Mouse (Mus musculus): Measurements from ENCODE around the gene Gtdc1. TPM values are rescaled to one million over a fixed set of nuclear protein-coding genes. Genes with fewer than 3 reads are reported as not detected.

Gene Gtdc1
- 58.0 and 72.0 TPM in 2 replicates for total RNA-seq (2017)

DNA sequence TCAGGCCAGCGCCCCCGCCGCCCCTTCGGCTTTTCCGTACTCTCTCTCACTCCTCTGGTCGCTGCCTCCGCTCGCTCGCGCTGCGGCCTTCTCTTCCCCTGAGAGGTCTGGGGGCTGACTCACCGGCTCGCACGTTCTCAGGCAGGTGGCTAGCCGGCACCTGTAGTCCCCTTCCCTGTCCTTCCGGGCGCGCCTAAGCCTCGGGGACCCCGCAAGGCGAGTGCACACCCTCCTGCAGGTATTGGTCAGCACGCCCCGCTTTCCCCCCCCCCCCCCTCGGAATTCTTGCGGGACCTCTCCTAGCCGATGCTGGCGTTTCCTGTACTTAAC lies at the start of gene Gtdc1:
Gene Gtdc1, minus strand, starts transcription at position 176 of the 330 bp plus-strand sequence.
- no peak for ATAC-seq (ENCODE audit: extremely low read depth, insufficient number of reproducible peaks, low FRiP score, poor library complexity, severe bottlenecking)

DNA sequence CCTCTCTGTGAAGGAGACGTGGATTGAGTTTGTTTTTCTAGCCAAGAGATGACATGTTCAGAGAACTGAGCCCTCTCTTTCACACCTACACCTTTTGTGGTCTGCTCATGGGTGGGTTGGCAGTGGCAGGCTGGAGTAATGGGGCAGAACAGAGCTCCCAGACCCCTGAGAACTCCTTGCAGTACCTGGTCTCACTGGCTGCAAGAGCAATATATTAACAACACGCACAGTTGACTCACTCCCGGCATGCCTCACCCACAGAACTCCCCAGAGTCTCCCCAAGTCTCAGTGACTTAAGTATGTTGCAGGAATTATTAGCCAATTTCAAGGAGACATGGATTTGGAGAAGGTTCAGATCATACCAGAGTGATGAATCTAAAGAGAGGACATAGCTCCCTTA lies 49.6 kb upstream of the Gtdc1 start:
- no peak for ATAC-seq (ENCODE audit: extremely low read depth, insufficient number of reproducible peaks, low FRiP score, poor library complexity, severe bottlenecking)

DNA sequence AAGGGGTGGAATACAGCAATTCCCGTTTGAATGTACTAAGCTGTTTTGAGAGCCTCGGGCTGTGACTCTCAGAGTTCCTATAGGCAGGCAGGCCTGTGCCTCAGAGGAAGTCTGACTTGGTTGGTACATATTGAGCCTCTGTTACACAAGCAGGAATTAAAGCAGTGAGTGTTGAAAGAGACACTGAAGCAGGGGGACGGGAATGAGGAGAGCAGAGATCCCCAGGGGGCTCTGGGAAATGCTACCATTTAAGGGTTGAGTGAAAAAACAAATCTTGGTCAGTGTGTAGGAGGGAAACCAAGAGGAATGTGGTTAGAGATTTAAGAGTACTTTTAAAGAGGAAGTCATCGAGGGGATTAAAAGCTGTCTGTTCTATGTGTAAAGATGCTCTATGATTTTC lies 49.0 kb upstream of the Gtdc1 start:
- ATAC-seq (ENCODE audit: extremely low read depth, insufficient number of reproducible peaks, low FRiP score, poor library complexity, severe bottlenecking), result peak; percentile 64

DNA sequence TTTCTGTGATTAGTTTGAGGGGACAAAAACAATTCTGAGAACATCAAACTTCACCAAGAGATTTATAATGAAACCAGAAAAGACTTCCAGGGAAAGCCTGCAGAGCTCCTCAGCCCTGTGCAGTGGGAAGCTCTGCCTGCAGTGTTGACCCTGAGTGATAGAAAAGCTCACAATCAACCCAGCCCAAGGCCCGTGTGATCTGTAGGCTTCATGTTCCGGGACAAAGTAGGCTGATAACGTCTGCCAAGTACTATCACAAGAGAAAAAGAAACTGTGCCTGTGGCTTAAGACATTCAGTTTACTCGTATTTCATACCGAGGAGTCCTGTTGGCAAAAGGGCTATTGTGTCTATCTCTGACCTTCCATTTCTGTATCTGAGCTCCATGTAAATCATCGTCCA lies 46.4 kb upstream of the Gtdc1 start:
- no peak for ATAC-seq (ENCODE audit: extremely low read depth, insufficient number of reproducible peaks, low FRiP score, poor library complexity, severe bottlenecking)

DNA sequence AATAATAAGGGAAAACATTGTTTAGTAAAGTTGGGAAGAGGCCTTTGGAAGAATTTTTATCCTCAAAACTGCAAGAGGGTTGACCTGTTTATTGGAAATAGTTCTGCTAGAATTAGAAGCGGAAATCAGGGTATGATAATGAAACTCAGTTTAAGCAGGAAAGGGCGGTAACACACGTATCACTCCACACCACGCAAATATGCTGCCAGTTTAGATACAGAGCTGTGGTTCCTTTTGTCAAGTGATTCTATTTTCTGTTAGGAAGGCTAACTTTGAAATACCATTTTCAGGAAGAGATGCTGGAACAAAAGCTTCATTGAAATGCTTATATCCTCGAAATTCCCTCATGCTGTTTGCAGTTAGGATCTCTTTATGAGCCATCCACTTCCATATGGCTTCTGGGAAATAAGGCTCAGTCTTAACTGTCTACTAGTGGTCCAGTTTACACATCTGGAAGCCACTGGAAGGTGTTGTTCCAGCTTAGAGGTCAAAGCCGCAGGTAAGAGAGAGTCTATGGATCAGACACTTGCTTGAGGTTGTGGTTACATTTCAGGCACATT lies 42.7 kb upstream of the Gtdc1 start:
- ATAC-seq (ENCODE audit: extremely low read depth, insufficient number of reproducible peaks, low FRiP score, poor library complexity, severe bottlenecking), result no peak

DNA sequence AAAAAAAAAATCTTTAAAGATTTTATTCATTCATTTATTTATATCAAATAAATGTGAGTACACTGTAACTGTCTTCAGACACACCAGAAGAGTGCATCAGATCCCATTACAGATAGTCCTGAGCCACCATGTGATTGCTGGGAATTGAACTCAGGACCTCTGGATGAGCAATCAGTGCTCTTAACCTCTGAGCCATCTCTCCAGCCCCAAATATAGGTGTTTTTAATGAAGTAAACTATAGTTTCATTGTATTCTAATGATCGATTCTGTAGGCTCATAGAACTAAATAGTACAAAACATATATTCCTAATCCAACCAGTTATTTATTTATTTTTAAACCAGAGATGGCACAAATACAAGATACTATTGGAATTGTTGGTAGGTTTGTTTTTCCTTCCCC lies 42.2 kb upstream of the Gtdc1 start:
- ATAC-seq (ENCODE audit: extremely low read depth, insufficient number of reproducible peaks, low FRiP score, poor library complexity, severe bottlenecking), result no peak

DNA sequence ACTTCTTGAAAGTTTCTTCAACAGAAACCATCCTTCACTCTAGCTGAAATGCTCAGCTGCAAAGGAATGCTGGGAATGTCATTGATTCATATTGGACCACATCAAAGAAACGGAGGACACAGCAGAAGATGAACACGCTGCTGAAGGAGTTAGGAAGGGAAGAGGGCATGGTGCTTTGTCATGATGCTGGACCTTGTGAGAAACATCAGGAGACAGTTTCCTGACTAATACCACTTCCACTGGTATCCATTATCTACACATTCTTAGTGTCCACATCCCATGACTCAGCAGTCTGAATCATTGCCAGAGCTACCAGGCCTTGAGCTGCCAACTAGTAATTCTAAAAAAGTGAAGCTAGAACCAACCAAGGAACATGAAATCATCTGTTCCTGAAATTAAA lies 41.8 kb upstream of the Gtdc1 start:
- no peak for ATAC-seq (ENCODE audit: extremely low read depth, insufficient number of reproducible peaks, low FRiP score, poor library complexity, severe bottlenecking)

DNA sequence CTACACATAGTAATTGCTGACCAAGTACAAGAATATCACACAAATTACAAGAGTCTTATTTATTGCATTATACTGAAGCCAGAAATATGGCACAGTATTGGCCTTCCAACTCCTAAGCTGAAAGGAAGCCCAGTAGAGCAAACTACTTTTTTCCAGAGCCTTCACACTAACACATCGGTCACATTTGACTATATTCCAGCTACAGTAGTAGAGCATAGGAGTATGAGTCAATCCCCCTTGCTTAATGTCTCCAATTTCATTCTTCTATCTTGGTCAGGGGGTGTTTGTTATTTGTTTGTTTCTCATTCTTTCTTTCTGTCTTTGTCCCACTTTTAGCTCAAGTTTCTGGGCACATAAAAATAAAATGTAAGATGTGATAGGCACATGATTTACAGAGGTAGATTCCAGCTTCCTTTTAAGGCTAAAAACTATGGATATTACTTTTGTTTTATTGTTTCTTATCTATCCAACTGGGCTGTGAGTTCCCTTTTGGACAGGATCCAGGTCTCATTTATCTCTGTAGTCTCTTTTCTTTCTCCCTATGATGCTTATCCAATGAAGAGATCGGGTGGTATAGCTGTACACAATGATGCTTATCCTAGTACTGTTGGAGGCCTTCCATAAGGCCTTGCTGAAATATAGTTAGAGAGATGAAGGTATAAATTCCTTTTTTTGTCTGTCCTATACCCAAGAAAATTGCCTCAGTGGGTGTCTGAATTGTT lies 38.5 kb upstream of the Gtdc1 start:
- ATAC-seq (ENCODE audit: extremely low read depth, insufficient number of reproducible peaks, low FRiP score, poor library complexity, severe bottlenecking), result no peak

DNA sequence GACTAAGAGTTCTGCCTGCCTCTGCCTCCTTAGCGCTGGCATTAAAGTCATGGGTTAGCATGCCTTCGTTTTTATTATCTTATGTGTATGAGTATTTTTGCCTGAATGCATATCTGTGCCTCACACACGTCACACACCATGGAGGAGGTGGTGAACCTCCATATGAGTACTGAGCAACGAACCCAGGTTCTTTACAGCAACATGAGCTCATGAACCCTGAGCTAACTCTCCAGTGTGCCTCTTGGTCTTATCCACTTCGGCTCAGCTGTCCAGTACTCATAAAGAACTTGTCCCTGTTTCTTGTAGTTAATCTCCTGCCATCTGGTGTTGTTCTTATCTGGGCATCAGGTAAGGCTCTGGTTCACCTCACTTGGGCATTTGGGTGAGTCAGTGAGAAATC lies 35.2 kb upstream of the Gtdc1 start:
- no peak for ATAC-seq (ENCODE audit: extremely low read depth, insufficient number of reproducible peaks, low FRiP score, poor library complexity, severe bottlenecking)

DNA sequence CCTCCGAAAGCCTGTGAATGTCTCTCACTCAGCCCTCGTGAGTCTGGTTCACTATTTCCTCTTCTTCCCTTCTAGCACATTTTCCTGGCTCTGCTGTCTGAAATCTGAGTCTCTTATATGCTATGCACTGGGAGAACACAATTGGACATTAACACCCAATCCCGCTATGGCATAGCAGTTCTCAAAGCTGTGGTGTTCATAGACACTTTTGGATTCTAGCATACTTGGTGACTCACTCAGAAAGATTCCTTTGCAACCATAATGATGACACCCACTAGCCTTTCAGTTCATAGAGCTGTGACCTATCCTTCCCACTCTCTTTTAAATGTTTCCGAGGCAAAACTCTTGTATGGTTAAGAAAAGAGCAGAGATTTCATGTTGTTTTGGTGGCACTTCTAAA lies 33.7 kb upstream of the Gtdc1 start:
- ATAC-seq (ENCODE audit: extremely low read depth, insufficient number of reproducible peaks, low FRiP score, poor library complexity, severe bottlenecking), result no peak

DNA sequence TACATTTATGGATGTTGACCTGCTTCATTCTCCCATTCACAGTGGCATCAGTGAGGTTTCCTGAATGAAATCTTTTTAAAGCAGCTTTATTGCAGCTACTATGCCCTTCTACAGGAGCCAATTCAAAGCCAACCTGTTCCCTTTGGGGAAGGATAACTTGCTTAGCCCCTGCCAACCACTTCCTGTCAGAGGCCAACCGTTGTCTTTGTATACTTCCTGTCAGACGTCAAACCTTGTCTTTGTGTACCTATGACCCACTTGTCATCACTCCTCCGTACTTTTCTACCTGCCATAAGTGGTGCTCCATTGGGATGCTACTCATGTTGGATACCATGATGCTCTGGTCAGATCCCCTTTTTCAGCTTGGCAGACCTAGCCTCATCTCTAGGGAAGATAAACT lies 33.1 kb upstream of the Gtdc1 start:
- ATAC-seq (ENCODE audit: extremely low read depth, insufficient number of reproducible peaks, low FRiP score, poor library complexity, severe bottlenecking), result peak; percentile 55; the same call in 1 of the 2 replicates

DNA sequence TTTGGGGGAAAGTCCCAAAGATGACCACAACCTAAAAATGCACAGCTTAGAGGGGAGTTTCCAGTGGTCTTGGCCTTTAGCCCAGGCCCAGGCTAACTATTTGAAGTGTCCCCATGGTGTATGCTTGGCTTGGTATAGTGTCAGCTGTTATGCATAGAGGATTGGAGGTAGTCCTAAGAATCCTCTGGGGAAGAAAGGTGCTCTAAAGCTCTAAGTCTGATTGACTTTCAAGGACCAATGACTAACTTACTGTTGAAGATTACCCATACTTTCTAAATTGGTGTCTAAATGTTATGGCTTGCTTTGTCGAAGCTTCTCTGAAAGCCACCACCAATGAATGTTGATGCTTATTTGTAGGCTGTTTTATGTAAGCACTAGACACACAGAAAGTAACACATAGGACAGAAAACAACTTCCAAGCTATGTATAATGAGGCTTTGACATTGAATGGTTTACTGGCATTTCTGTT lies 29.9 kb upstream of the Gtdc1 start:
- ATAC-seq (ENCODE audit: extremely low read depth, insufficient number of reproducible peaks, low FRiP score, poor library complexity, severe bottlenecking), result no peak; the same call in 1 of the 2 replicates

DNA sequence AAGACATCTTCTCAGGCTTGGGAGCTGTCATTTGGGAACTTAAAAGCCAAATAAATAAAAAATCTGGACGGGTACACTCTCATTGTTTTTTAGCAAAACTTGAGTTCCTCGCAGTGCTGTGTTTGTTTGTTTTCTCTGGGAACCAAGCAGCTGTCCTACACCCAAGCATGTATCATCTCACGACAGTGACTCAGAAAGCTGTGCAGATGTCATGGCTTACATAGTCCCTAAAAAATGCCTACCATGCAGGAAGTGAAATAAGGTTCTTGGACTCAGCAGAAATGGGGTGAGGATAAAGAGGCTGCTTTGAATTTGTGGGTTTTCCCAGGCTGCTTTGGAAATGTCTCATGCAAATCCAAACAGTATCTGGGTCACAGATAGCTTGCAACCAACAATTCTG lies 28.8 kb upstream of the Gtdc1 start:
- ATAC-seq (ENCODE audit: extremely low read depth, insufficient number of reproducible peaks, low FRiP score, poor library complexity, severe bottlenecking), result no peak

DNA sequence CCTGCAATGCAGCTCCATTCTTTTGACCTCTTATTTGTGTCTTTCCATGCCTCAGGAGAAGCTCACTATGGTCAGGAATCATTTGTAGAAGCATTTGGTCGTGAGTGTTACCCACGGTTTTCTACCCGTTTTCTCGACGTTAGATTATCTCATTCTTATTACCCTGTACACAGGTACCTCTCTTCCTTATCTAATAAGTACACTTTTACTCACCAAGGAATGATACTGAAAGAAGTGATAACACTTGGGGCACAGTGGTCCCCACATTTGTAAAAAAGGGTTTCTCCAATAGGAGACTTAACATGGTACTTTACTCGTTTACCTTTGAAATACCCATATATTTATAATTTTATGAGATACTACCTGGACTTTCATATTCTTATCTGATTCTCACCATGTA lies 28.0 kb upstream of the Gtdc1 start:
- no peak for ATAC-seq (ENCODE audit: extremely low read depth, insufficient number of reproducible peaks, low FRiP score, poor library complexity, severe bottlenecking)

DNA sequence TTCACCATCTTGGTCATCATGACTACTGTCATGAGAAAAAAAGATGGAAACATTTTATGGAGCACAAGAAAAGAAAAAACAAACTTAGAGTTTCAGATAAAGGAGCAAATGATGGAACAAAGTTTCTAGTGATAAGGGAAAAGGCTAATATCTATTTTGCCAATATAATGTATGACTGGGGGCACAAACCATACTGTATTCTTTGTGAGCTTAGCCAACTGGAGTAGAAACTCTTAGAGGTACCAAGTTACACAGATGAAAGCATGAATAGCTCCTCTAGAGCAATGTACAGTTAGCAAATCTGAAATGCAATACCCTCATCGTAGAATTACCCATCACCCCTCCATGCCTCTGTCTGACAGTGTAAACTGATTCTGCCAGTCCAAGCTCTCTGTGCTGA lies 26.7 kb upstream of the Gtdc1 start:
- no peak for ATAC-seq (ENCODE audit: extremely low read depth, insufficient number of reproducible peaks, low FRiP score, poor library complexity, severe bottlenecking)

DNA sequence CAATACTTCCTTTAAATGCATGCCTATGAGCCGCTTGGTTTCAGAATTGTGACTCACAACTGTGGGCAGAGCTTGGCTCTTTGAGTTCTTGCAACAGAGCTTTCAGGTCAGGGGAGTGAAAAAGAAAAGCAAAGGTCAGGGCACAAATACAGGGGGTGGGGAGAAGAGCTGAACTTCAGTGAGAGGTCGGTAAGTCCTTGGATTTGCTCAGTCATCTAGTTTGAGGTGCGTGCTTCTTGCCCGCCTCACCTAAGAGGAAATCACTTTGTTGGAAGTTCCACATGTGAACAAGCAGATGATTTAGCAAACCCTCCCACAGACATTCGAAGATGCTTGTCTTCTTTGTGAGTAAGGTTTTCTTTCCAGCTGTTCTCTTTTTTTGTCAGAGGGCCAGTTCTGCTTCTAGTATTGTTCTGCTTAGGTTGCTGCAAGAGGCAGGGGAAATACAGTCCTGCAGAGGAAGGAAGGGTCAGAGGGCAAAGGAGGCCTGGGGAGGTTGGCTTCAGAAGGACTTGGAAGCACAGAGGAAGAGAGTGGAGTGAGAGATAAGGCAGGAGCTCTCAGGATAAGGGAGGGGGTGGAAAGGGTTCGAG lies 25.5 kb upstream of the Gtdc1 start:
- peak; percentile 93 for ATAC-seq (ENCODE audit: extremely low read depth, insufficient number of reproducible peaks, low FRiP score, poor library complexity, severe bottlenecking)

DNA sequence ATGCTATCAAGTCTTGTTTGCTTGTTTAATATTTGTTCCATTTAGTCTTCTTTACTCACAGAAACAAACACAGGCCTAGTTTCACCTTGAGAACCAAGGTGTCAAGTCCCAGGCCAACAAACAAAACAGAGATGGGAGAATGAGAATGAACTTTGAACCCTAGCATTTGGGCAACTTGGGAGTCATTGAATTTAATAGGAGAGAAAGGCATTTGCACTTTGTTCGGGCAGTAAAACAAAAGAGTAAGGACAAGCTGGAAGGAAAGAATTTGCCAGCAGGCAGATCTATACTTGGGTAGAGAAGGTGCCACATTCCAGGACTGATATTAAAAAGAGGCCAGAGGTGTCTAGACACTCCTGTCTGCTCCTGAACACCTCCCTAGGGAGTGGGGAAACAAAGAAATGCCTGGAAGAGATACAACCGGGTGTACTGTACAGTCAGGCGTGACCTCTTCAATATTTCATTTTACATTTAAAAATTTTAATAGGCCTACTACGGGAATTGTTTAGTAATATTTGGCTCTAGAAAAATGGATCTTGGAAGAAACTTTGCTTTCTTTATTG lies 24.3 kb upstream of the Gtdc1 start:
- ATAC-seq (ENCODE audit: extremely low read depth, insufficient number of reproducible peaks, low FRiP score, poor library complexity, severe bottlenecking), result no peak

DNA sequence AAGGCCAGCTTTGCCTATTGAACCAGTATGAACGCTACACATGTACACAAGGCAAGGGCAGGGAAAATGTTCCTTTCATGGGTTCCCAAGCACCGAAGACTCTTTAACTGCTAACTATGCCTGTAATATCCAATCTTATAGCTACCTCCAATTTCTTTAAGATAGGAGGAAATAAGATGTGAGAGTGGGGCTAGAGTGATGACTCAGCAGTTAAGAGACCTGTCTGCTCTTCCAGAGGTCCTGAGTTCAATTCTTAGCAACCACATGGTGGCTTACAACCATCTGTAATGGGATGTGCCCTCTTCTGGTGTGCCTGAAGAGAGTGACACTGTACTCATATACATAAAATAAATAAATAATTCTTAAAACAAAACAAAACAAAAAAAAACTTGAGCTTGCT lies 17.2 kb upstream of the Gtdc1 start:
- no peak for ATAC-seq (ENCODE audit: extremely low read depth, insufficient number of reproducible peaks, low FRiP score, poor library complexity, severe bottlenecking)

DNA sequence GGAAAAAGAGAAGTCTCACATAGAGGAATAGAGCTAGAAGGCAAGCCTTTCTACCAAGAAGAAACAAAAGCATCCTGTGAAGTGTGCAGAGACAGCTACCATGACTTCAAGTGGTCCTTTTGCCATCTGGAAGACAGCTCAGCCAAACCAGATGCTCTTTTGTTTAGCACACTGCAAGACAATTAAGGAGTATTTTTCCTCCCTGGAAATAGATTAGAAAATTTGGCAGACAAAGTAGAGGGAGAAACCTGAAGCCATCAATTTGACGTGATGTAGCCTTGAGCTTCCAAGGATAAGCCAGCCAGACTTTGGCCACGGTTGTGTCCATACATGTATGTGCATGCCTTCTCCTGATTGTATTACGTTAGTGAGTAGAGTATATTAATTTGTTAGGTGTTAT lies 3.5 kb upstream of the Gtdc1 start:
- ATAC-seq (ENCODE audit: extremely low read depth, insufficient number of reproducible peaks, low FRiP score, poor library complexity, severe bottlenecking), result no peak

DNA sequence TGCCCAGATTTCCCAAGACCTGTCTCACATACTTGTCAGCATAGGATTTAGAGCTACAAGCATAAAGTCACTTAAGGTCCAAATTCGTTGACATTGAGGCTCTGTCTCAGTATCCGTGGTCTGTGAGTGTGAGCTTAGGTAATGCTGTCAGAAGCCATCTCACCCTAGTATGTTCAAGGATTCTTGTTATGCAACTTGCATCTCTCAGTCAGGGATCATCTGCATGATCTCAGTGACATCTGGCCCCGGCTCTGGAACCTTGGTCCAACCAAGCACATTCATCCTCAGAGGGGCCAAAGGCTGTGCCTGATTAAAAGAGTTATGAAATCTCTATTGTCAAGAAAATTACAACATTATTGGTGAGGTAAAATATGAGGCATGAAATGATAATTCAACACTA lies 1.2 kb upstream of the Gtdc1 start:
- no peak for ATAC-seq (ENCODE audit: extremely low read depth, insufficient number of reproducible peaks, low FRiP score, poor library complexity, severe bottlenecking)
